Mouse (Mus musculus) forebrain, embryonic 16.5 days (tissue): ENCODE data around the gene Rasl11b. TPM values are rescaled to one million over a fixed set of nuclear protein-coding genes. Genes with fewer than 3 reads are reported as not detected.

Experiments used
- ATAC-seq: fragments of 200-750 bp; cut with Nextera tagmentation; 2 replicates; pipeline ENCODE4 v1.8.0; 2017; ENCODE audit warnings: mild to moderate bottlenecking, moderate library complexity
- H3K27ac ChIP-seq: fragments of 300-500 bp; sonication (generic); 2 replicates; pipeline ENCODE4 v1.5.1; 2014; ENCODE audit warnings: low read length, control low read depth
- H3K27me3 ChIP-seq: fragments of 300-500 bp; sonication (generic); replicated peaks from 2 replicates; pipeline ENCODE4 v1.6.1; 2014; ENCODE audit warnings: low read length; ENCODE audit not compliant: control insufficient read depth, insufficient read depth
- H3K36me3 ChIP-seq: fragments of 300-500 bp; sonication (generic); 2 replicates; pipeline ENCODE4 v1.6.1; 2014; ENCODE audit not compliant: control insufficient read depth, insufficient read depth
- H3K4me1 ChIP-seq: fragments of 300-500 bp; sonication (generic); replicated peaks from 2 replicates; pipeline ENCODE4 v1.6.1; 2014; ENCODE audit warnings: low read length; ENCODE audit not compliant: control insufficient read depth, insufficient read depth
- H3K4me2 ChIP-seq: fragments of 300-500 bp; sonication (generic); 2 replicates; pipeline ENCODE4 v1.6.1; 2014; ENCODE audit warnings: mild to moderate bottlenecking, low read length, control low read depth
- H3K4me3 ChIP-seq: fragments of 300-500 bp; sonication (generic); replicated peaks from 2 replicates; pipeline ENCODE4 v1.5.1; 2014; ENCODE audit warnings: mild to moderate bottlenecking, low read length, control low read depth
- H3K9ac ChIP-seq: fragments of 300-500 bp; sonication (generic); replicated peaks from 2 replicates; pipeline ENCODE4 v1.6.1; 2014; ENCODE audit warnings: low read depth, low read length, control low read depth
- H3K9me3 ChIP-seq: fragments of 300-500 bp; sonication (generic); 2 replicates; pipeline ENCODE4 v1.6.1; 2016; ENCODE audit warnings: low read length; ENCODE audit not compliant: control insufficient read depth
- WGBS: fragments of 180-500 bp; shearing (Covaris S2); extraction: QIAGEN DNeasy Blood & Tissue Kit; methylation state at CpG from one replicate; pipeline ENCODE4 v1.1.7; 2014; 5-methylcytosine and 5-hydroxymethylcytosine counted together
- polyA plus RNA-seq: library from polyadenylated mRNA; unstranded; fragments of >200 nt; fragmentation: Nextera tagmentation; extraction: Ambion mirVana; gene quantifications from 2 replicates; pipeline ENCODE4 v1.2.1, GENCODE M21; 2015

Rasl11b gene
- polyA plus RNA-seq, 1 experiment from 2014 or later = 31.2 TPM

GRCm38 (mm10) chr5:74162013-74162412 lies 33.1 kb upstream of the Rasl11b start:
- 0 out of 2 replicates have a peak overlapping the region, but pooled peaks have one; percentile 3 for H3K4me3 ChIP-seq
- no peak overlapping the region for H3K27ac ChIP-seq
- 43% methylated on average over 3 of the region's 3 CpGs for WGBS

GRCm38 (mm10) chr5:74163141-74163540 lies 31.9 kb upstream of the Rasl11b start:
- no peak overlapping the region for H3K9ac ChIP-seq
- no peaks in the 10 kb centered on the region; the same call in 1 of the 2 replicates for H3K27me3 ChIP-seq
- no peaks in the 10 kb centered on the region for H3K9me3 ChIP-seq
- no peak overlapping the region for H3K4me2 ChIP-seq
- peaks cover 9% of the 10 kb centered on the region for H3K4me1 ChIP-seq
- ATAC-seq = no peak
- no peak overlapping the region for H3K27ac ChIP-seq
- H3K36me3 ChIP-seq = no peaks in the 10 kb centered on the region
- WGBS = 80% methylated on average over 6 of the region's 6 CpGs
- no peak overlapping the region for H3K4me3 ChIP-seq

More at GRCm38 (mm10) chr5:74162013-74162412, 33.1 kb upstream of the Rasl11b start:
- Histone ChIP-seq H3K4me1 (peaks cover 9% of the 10 kb centered on the region), H3K36me3 (no peaks in the 10 kb centered on the region), H3K27me3 (no peaks in the 10 kb centered on the region; the same call in 1 of the 2 replicates), H3K4me2 (peak overlapping the region; percentile 42), H3K9ac (no peak overlapping the region), H3K9me3 (no peaks in the 10 kb centered on the region)
- ATAC-seq = no peak

GRCm38 (mm10) chr5:74164547-74164946 lies 30.5 kb upstream of the Rasl11b start:
- no peak overlapping the region for H3K27ac ChIP-seq
- WGBS = 90% methylated on average over 7 of the region's 7 CpGs
- H3K4me3 ChIP-seq = no peak overlapping the region
- H3K4me2 ChIP-seq = no peak overlapping the region
- H3K27me3 ChIP-seq = no peaks in the 10 kb centered on the region; the same call in 1 of the 2 replicates
- no peak overlapping the region for H3K9ac ChIP-seq
- no peak for ATAC-seq
- H3K36me3 ChIP-seq = no peaks in the 10 kb centered on the region
- no peaks in the 10 kb centered on the region for H3K9me3 ChIP-seq
- H3K4me1 ChIP-seq = peaks cover 9% of the 10 kb centered on the region

- Histone ChIP-seq H3K36me3 (no peaks in the 10 kb centered on the region), H3K27me3 (no peaks in the 10 kb centered on the region), H3K4me1 (peaks cover 6% of the 10 kb centered on the region), H3K9ac (no peak overlapping the region), H3K4me3 (no peak overlapping the region), H3K27ac (no peak overlapping the region), H3K4me2 (no peak overlapping the region), H3K9me3 (no peaks in the 10 kb centered on the region)
- WGBS = 96% methylated on average over 3 of the region's 3 CpGs
- ATAC-seq = no peak
Observed at GRCm38 (mm10) chr5:74166642-74167041, 28.4 kb upstream of the Rasl11b start.

- Histone ChIP-seq H3K4me2 (no peak overlapping the region), H3K27me3 (no peaks in the 10 kb centered on the region), H3K36me3 (no peaks in the 10 kb centered on the region), H3K9ac (no peak overlapping the region), H3K4me1 (peaks cover 1% of the 10 kb centered on the region; the same call in 1 of the 2 replicates), H3K4me3 (no peak overlapping the region), H3K9me3 (no peaks in the 10 kb centered on the region), H3K27ac (no peak overlapping the region)
- ATAC-seq = no peak
- WGBS = 84% methylated on average over 3 of the region's 3 CpGs
Observed at GRCm38 (mm10) chr5:74168085-74168484, 27.0 kb upstream of the Rasl11b start.

- Histone ChIP-seq H3K9me3 (no peaks in the 10 kb centered on the region), H3K36me3 (no peaks in the 10 kb centered on the region), H3K9ac (no peak overlapping the region), H3K4me3 (no peak overlapping the region), H3K27me3 (no peaks in the 10 kb centered on the region), H3K27ac (no peak overlapping the region), H3K4me1 (peaks cover 21% of the 10 kb centered on the region), H3K4me2 (no peak overlapping the region)
- 73% methylated on average over 9 of the region's 9 CpGs for WGBS
- no peak for ATAC-seq
Observed at GRCm38 (mm10) chr5:74171768-74172167, 23.3 kb upstream of the Rasl11b start.

GRCm38 (mm10) chr5:74172208-74172607 lies 22.9 kb upstream of the Rasl11b start:
- no peak overlapping the region for H3K27ac ChIP-seq
- H3K4me3 ChIP-seq = no peak overlapping the region
- H3K27me3 ChIP-seq = no peaks in the 10 kb centered on the region
- 51% methylated on average over 12 of the region's 12 CpGs for WGBS
- peak; percentile 39; the same call in 1 of the 2 replicates for ATAC-seq
- H3K36me3 ChIP-seq = no peaks in the 10 kb centered on the region
- H3K9ac ChIP-seq = no peak overlapping the region
- no peaks in the 10 kb centered on the region for H3K9me3 ChIP-seq
- H3K4me1 ChIP-seq = peaks cover 21% of the 10 kb centered on the region
- H3K4me2 ChIP-seq = no peak overlapping the region

GRCm38 (mm10) chr5:74173162-74173844 lies 21.8 kb upstream of the Rasl11b start:
- no peak overlapping the region for H3K9ac ChIP-seq

GRCm38 (mm10) chr5:74175526-74176270 lies 19.4 kb upstream of the Rasl11b start:
- Histone ChIP-seq H3K9me3 (no peaks in the 10 kb centered on the region), H3K4me2 (no peak overlapping the region), H3K4me3 (no peak overlapping the region), H3K9ac (0 out of 2 replicates have a peak overlapping the region, but pooled peaks have one; percentile 2), H3K4me1 (peaks cover 24% of the 10 kb centered on the region), H3K36me3 (no peaks in the 10 kb centered on the region), H3K27me3 (no peaks in the 10 kb centered on the region), H3K27ac (no peak overlapping the region)
- ATAC-seq = peak; percentile 50
- 22% methylated on average over 14 of the region's 14 CpGs for WGBS

More at GRCm38 (mm10) chr5:74173162-74173844, 21.8 kb upstream of the Rasl11b start:
- peak overlapping the region; percentile 26 for H3K4me2 ChIP-seq
- WGBS = 38% methylated on average over 18 of the region's 18 CpGs
- peak overlapping the region; percentile 65 for H3K27ac ChIP-seq
- H3K4me3 ChIP-seq = no peak overlapping the region
- no peaks in the 10 kb centered on the region for H3K27me3 ChIP-seq
- H3K9me3 ChIP-seq = no peaks in the 10 kb centered on the region
- H3K4me1 ChIP-seq = peaks cover 21% of the 10 kb centered on the region
- no peaks in the 10 kb centered on the region for H3K36me3 ChIP-seq
- peak; percentile 76 for ATAC-seq
